In the genomic region with DNA sequence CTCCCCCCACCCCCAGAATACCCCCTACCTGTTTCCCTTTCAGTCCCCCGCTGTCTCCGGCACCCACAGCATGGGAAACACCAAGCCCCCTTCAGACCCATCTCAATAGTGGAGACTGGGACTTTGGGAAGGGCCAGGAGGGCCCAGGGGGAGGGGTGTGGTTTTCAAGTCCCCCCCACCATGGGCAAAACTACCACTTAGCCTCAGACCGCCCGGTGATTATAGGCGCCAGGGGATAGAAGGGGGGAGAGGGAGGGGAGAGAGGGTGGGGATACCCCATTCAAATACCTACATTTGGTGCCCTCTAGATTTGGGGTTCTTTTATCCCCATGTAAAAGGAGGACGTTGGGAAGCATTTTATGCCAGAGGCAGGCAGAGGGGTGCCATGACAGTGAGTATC, we compare ENCODE assay signal across 27 mouse cellular contexts. TPM values are rescaled to one million over a fixed set of nuclear protein-coding genes. Genes with fewer than 3 reads are reported as not detected.
"Had no signal": no experiment of that assay in that cellular context is flagged by ENCODE, and none has a peak within 500 bp of the region (broad histone marks: within the 10 kb centered on the region; RNA-seq: fewer than 3 reads in every experiment).

Gene Gm40193, minus strand, starts transcription at position 101 of the 400 bp plus-strand sequence.

- ATAC-seq: hindbrain, postnatal 0 days; inflammation-experienced regulatory T-cells, adult 6 months; intestine, embryonic 15.5 days; intestine, embryonic 16.5 days; intestine, postnatal 0 days had no signal

- H3K27ac ChIP-seq: heart, embryonic 10.5 days; heart, embryonic 13.5 days; heart, embryonic 15.5 days; hindbrain, embryonic 10.5 days; hindbrain, embryonic 12.5 days; hindbrain, embryonic 14.5 days; hindbrain, embryonic 15.5 days; hindbrain, postnatal 0 days; intestine, embryonic 15.5 days; kidney, embryonic 15.5 days; kidney, postnatal 0 days; layer of hippocampus, adult 2 months; left cerebral cortex, adult 2 months had no signal

- H3K4me1 ChIP-seq: heart, embryonic 10.5 days; heart, embryonic 12.5 days; heart, embryonic 13.5 days; heart, embryonic 15.5 days; hindbrain, embryonic 10.5 days; hindbrain, embryonic 12.5 days; hindbrain, embryonic 15.5 days; intestine, embryonic 15.5 days; kidney, embryonic 15.5 days had no signal

- H3K4me2 ChIP-seq: heart, embryonic 11.5 days; heart, embryonic 12.5 days; heart, embryonic 13.5 days; heart, embryonic 15.5 days; hindbrain, embryonic 12.5 days; hindbrain, embryonic 14.5 days; hindbrain, embryonic 15.5 days; intestine, embryonic 15.5 days; kidney, embryonic 15.5 days had no signal

- H3K9ac ChIP-seq: heart, embryonic 12.5 days; heart, embryonic 13.5 days; heart, embryonic 15.5 days; hindbrain, embryonic 12.5 days; hindbrain, embryonic 14.5 days; hindbrain, embryonic 15.5 days; intestine, embryonic 15.5 days; kidney, embryonic 15.5 days had no signal

- H3K9me3 ChIP-seq: heart, embryonic 10.5 days; heart, embryonic 12.5 days; heart, embryonic 13.5 days; heart, embryonic 15.5 days; hindbrain, embryonic 10.5 days; hindbrain, embryonic 12.5 days; hindbrain, embryonic 15.5 days; intestine, embryonic 15.5 days; kidney, embryonic 15.5 days had no signal

- H3K27me3 ChIP-seq: heart, embryonic 13.5 days; heart, embryonic 15.5 days; hindbrain, embryonic 12.5 days; hindbrain, embryonic 15.5 days; intestine, embryonic 15.5 days; kidney, embryonic 15.5 days had no signal

- H3K4me3 ChIP-seq: heart, embryonic 10.5 days; heart, embryonic 12.5 days; heart, embryonic 13.5 days; heart, embryonic 15.5 days; hindbrain, embryonic 10.5 days; hindbrain, embryonic 12.5 days; hindbrain, embryonic 15.5 days; intestine, embryonic 15.5 days; kidney, embryonic 15.5 days; layer of hippocampus, adult 2 months; left cerebral cortex, adult 2 months had no signal

RNA-seq across cellular contexts. Expression of gene Gm40193, which starts in this region (rescaled TPM):
- polyA plus RNA-seq: heart, embryonic 10.5 days; heart, embryonic 11.5 days; heart, embryonic 12.5 days; heart, embryonic 13.5 days; heart, embryonic 14.5 days; heart, embryonic 15.5 days; heart, embryonic 16.5 days; heart, postnatal 0 days; hindbrain, embryonic 10.5 days; hindbrain, embryonic 11.5 days; hindbrain, embryonic 12.5 days; hindbrain, embryonic 14.5 days; hindbrain, embryonic 15.5 days; hindbrain, postnatal 0 days; inflammation-experienced regulatory T-cells, adult 6 months; intestine, embryonic 14.5 days; intestine, embryonic 15.5 days; intestine, embryonic 16.5 days; intestine, postnatal 0 days; kidney, adult 2 months; kidney, embryonic 14.5 days; kidney, embryonic 15.5 days; kidney, embryonic 16.5 days; kidney, postnatal 0 days; large intestine, adult 2 months had no signal
